Mouse (Mus musculus): ENCODE data around the gene Casp7.
A peak's percentile ranks its signal among the peaks of the same experiment; 100 is the strongest.
"Not testable (repeated sequence)": the region's sequence is repeated elsewhere in the genome, so short reads cannot be mapped to it uniquely, and the experiment has no call there.

Gene Casp7

GRCm38 (mm10) chr19:56396669-56397621, at the start of gene Casp7:
Casp7 (plus strand) TSS chr19:56397129.
- DNase-seq: peak; percentile 53

GRCm38 (mm10) chr19:56349295-56349694, 47.6 kb upstream of the Casp7 start:
- peak; percentile 45 for DNase-seq

- peak; percentile 38 for DNase-seq
Observed at GRCm38 (mm10) chr19:56353689-56354088, 43.2 kb upstream of the Casp7 start.

- DNase-seq: no peak
Observed at GRCm38 (mm10) chr19:56355201-56355600, 41.7 kb upstream of the Casp7 start.

- DNase-seq: peak; percentile 74
Observed at GRCm38 (mm10) chr19:56356480-56357373, 40.2 kb upstream of the Casp7 start.

- DNase-seq: not testable (repeated sequence)
Observed at GRCm38 (mm10) chr19:56357374-56357708, 39.6 kb upstream of the Casp7 start.

- DNase-seq: no peak
Observed at GRCm38 (mm10) chr19:56358890-56359289, 38.0 kb upstream of the Casp7 start.

- no peak for DNase-seq
Observed at GRCm38 (mm10) chr19:56363721-56364460, 33.0 kb upstream of the Casp7 start.

GRCm38 (mm10) chr19:56364563-56364962, 32.4 kb upstream of the Casp7 start:
- DNase-seq: no peak

- DNase-seq: no peak
Observed at GRCm38 (mm10) chr19:56366168-56366567, 30.8 kb upstream of the Casp7 start.

GRCm38 (mm10) chr19:56366625-56367024, 30.3 kb upstream of the Casp7 start:
- DNase-seq: no peak

- DNase-seq: no peak
Observed at GRCm38 (mm10) chr19:56367778-56368177, 29.2 kb upstream of the Casp7 start.

GRCm38 (mm10) chr19:56368912-56369311, 28.0 kb upstream of the Casp7 start:
- DNase-seq: no peak

GRCm38 (mm10) chr19:56370389-56371150, 26.4 kb upstream of the Casp7 start:
- no peak for DNase-seq

- DNase-seq: no peak
Observed at GRCm38 (mm10) chr19:56372226-56372625, 24.7 kb upstream of the Casp7 start.

GRCm38 (mm10) chr19:56373246-56373645, 23.7 kb upstream of the Casp7 start:
- no peak for DNase-seq

- no peak for DNase-seq
Observed at GRCm38 (mm10) chr19:56374011-56374410, 22.9 kb upstream of the Casp7 start.

GRCm38 (mm10) chr19:56378007-56378406, 18.9 kb upstream of the Casp7 start:
- DNase-seq: no peak

- DNase-seq: no peak
Observed at GRCm38 (mm10) chr19:56378554-56379172, 18.3 kb upstream of the Casp7 start.

GRCm38 (mm10) chr19:56380341-56380740, 16.6 kb upstream of the Casp7 start:
- no peak for DNase-seq

- no peak for DNase-seq
Observed at GRCm38 (mm10) chr19:56381407-56381806, 15.5 kb upstream of the Casp7 start.

- DNase-seq: no peak
Observed at GRCm38 (mm10) chr19:56385546-56385945, 11.4 kb upstream of the Casp7 start.
